Mouse (Mus musculus) embryonic facial prominence, embryonic 15.5 days (tissue): ENCODE data around the gene Proser3. TPM values are rescaled to one million over a fixed set of nuclear protein-coding genes. Genes with fewer than 3 reads are reported as not detected.

ENCODE experiments used
- ATAC-seq: fragments of 200-750 bp; cut with Nextera tagmentation; 2 replicates; pipeline ENCODE4 v1.8.0; 2017; ENCODE audit warnings: low read depth, moderate TSS enrichment; ENCODE audit not compliant: insufficient number of reproducible peaks, low FRiP score, low TSS enrichment
- H3K27ac ChIP-seq: fragments of 300-500 bp; sonication (generic); replicated peaks from 2 replicates; pipeline ENCODE4 v1.5.1; 2015; ENCODE audit warnings: mild to moderate bottlenecking, inconsistent platforms
- H3K27me3 ChIP-seq: fragments of 300-500 bp; sonication (generic); 2 replicates; pipeline ENCODE4 v1.6.1; 2015; ENCODE audit warnings: inconsistent platforms
- H3K36me3 ChIP-seq: fragments of 300-500 bp; sonication (generic); 2 replicates; pipeline ENCODE4 v1.6.1; 2015; ENCODE audit warnings: mild to moderate bottlenecking, inconsistent platforms
- H3K4me1 ChIP-seq: fragments of 300-500 bp; sonication (generic); 2 replicates; pipeline ENCODE4 v1.6.1; 2015; ENCODE audit warnings: inconsistent platforms
- H3K4me2 ChIP-seq: fragments of 300-500 bp; sonication (generic); replicated peaks from 2 replicates; pipeline ENCODE4 v1.6.1; 2015; ENCODE audit warnings: mild to moderate bottlenecking, inconsistent platforms
- H3K4me3 ChIP-seq: fragments of 300-500 bp; sonication (generic); replicated peaks from 2 replicates; pipeline ENCODE4 v1.5.1; 2015; ENCODE audit warnings: mild to moderate bottlenecking, inconsistent platforms
- H3K9ac ChIP-seq: fragments of 300-500 bp; sonication (generic); 2 replicates; pipeline ENCODE4 v1.6.1; 2015; ENCODE audit warnings: inconsistent platforms
- H3K9me3 ChIP-seq: fragments of 300-500 bp; sonication (generic); replicated peaks from 2 replicates; pipeline ENCODE4 v1.6.1; 2016; ENCODE audit warnings: inconsistent platforms
- WGBS: fragments of 180-500 bp; shearing (Covaris S2); methylation state at CpG from one replicate; pipeline ENCODE4 v1.1.7; 2015; 5-methylcytosine and 5-hydroxymethylcytosine counted together
- polyA plus RNA-seq: library from polyadenylated mRNA; unstranded; fragments of >200 nt; fragmentation: Nextera tagmentation; extraction: Ambion mirVana; gene quantifications from 2 replicates; pipeline ENCODE4 v1.2.1, GENCODE M21; 2015

Gene Proser3
- 11.6 and 17.6 TPM in 2 replicates for polyA plus RNA-seq

GRCm38 (mm10) chr7:30552102-30553020, at the start of gene Proser3, which contains the start of gene Hspb6:
TSS of gene Proser3 (minus strand) at chr7:30552299.
TSS of gene Hspb6 (plus strand) at chr7:30552178.
- Histone ChIP-seq H3K9ac (peak within 1 kb of the TSS; percentile 63), H3K4me1 (peaks cover 17% of the 10 kb centered on the region), H3K4me3 (peak within 1 kb of the TSS; percentile 81), H3K4me2 (peak within 1 kb of the TSS; percentile 96), H3K27me3 (no peaks in the 10 kb centered on the region), H3K9me3 (no peaks in the 10 kb centered on the region), H3K27ac (peak within 1 kb of the TSS; percentile 100), H3K36me3 (peaks cover 38% of the 10 kb centered on the region)
- WGBS, result under 1% methylated on average over 44 of the region's 44 CpGs
- peak; percentile 95 for ATAC-seq

- ATAC-seq, result no peak
- peaks cover 3% of the 10 kb centered on the region; the same call in 1 of the 2 replicates for H3K4me1 ChIP-seq
- WGBS, result 63% methylated on average over 7 of the region's 7 CpGs
- H3K9me3 ChIP-seq, result no peaks in the 10 kb centered on the region
- H3K4me2 ChIP-seq, result no peak overlapping the region
- H3K27ac ChIP-seq, result peak overlapping the region; percentile 24; the same call in 1 of the 2 replicates
- no peak overlapping the region for H3K9ac ChIP-seq
- H3K4me3 ChIP-seq, result no peak overlapping the region
- H3K27me3 ChIP-seq, result no peaks in the 10 kb centered on the region
- H3K36me3 ChIP-seq, result no peaks in the 10 kb centered on the region
Observed at GRCm38 (mm10) chr7:30600651-30601050, 48.6 kb upstream of the Proser3 start.

- peak overlapping the region; percentile 55 for H3K27ac ChIP-seq
- H3K9me3 ChIP-seq, result no peaks in the 10 kb centered on the region
- H3K27me3 ChIP-seq, result no peaks in the 10 kb centered on the region
- H3K36me3 ChIP-seq, result no peaks in the 10 kb centered on the region
- H3K4me1 ChIP-seq, result peaks cover 3% of the 10 kb centered on the region; the same call in 1 of the 2 replicates
- 1% methylated on average over 16 of the region's 16 CpGs for WGBS
- no peak overlapping the region for H3K9ac ChIP-seq
- peak; percentile 85 for ATAC-seq
- 0 out of 2 replicates have a peak overlapping the region, but pooled peaks have one; percentile 6 for H3K4me2 ChIP-seq
- H3K4me3 ChIP-seq, result no peak overlapping the region
Observed at GRCm38 (mm10) chr7:30599933-30600353, 47.8 kb upstream of the Proser3 start.

GRCm38 (mm10) chr7:30598786-30599185, 46.7 kb upstream of the Proser3 start, which contains the start of gene Zbtb32:
TSS of gene Zbtb32 (minus strand) at chr7:30598909.
- peak within 1 kb of the TSS; percentile 55 for H3K27ac ChIP-seq
- no peak within 1 kb of the TSS for H3K9ac ChIP-seq
- no peak within 1 kb of the TSS for H3K4me2 ChIP-seq
- H3K4me1 ChIP-seq, result peaks cover 3% of the 10 kb centered on the region; the same call in 1 of the 2 replicates
- H3K9me3 ChIP-seq, result no peaks in the 10 kb centered on the region
- ATAC-seq, result no peak
- no peaks in the 10 kb centered on the region for H3K27me3 ChIP-seq
- WGBS, result 90% methylated on average over 12 of the region's 12 CpGs
- no peaks in the 10 kb centered on the region for H3K36me3 ChIP-seq
- no peak within 1 kb of the TSS for H3K4me3 ChIP-seq

GRCm38 (mm10) chr7:30596811-30597210, 44.7 kb upstream of the Proser3 start:
- WGBS, result 54% methylated on average over 5 of the region's 5 CpGs
- ATAC-seq, result no peak
- Histone ChIP-seq H3K4me3 (no peak overlapping the region), H3K36me3 (no peaks in the 10 kb centered on the region), H3K27me3 (no peaks in the 10 kb centered on the region), H3K9ac (no peak overlapping the region), H3K4me2 (no peak overlapping the region), H3K9me3 (no peaks in the 10 kb centered on the region), H3K4me1 (peaks cover 3% of the 10 kb centered on the region; the same call in 1 of the 2 replicates), H3K27ac (no peak overlapping the region)

GRCm38 (mm10) chr7:30596093-30596492, 44.0 kb upstream of the Proser3 start:
- Histone ChIP-seq H3K4me3 (no peak overlapping the region), H3K9ac (no peak overlapping the region), H3K4me1 (peaks cover 3% of the 10 kb centered on the region; the same call in 1 of the 2 replicates), H3K36me3 (no peaks in the 10 kb centered on the region), H3K4me2 (no peak overlapping the region), H3K9me3 (no peaks in the 10 kb centered on the region), H3K27me3 (no peaks in the 10 kb centered on the region), H3K27ac (no peak overlapping the region)
- no peak for ATAC-seq
- WGBS, result 71% methylated on average over 5 of the region's 5 CpGs

GRCm38 (mm10) chr7:30594510-30595024, 42.5 kb upstream of the Proser3 start:
- Histone ChIP-seq H3K9ac (no peak overlapping the region), H3K36me3 (no peaks in the 10 kb centered on the region), H3K9me3 (no peaks in the 10 kb centered on the region), H3K4me2 (no peak overlapping the region), H3K27me3 (no peaks in the 10 kb centered on the region), H3K4me3 (no peak overlapping the region), H3K27ac (no peak overlapping the region), H3K4me1 (peaks cover 9% of the 10 kb centered on the region)
- no peak for ATAC-seq
- WGBS, result 65% methylated on average over 4 of the region's 4 CpGs

GRCm38 (mm10) chr7:30593579-30594509, 41.7 kb upstream of the Proser3 start:
- Histone ChIP-seq H3K9ac (no peak overlapping the region), H3K36me3 (no peaks in the 10 kb centered on the region), H3K27ac (no peak overlapping the region), H3K9me3 (no peaks in the 10 kb centered on the region), H3K4me2 (no peak overlapping the region), H3K4me1 (peaks cover 9% of the 10 kb centered on the region), H3K27me3 (no peaks in the 10 kb centered on the region), H3K4me3 (no peak overlapping the region)
- no peak for ATAC-seq
- WGBS, result 70% methylated on average over 10 of the region's 10 CpGs

GRCm38 (mm10) chr7:30592772-30593423, 40.8 kb upstream of the Proser3 start:
- Histone ChIP-seq H3K4me2 (no peak overlapping the region), H3K27ac (no peak overlapping the region), H3K9me3 (no peaks in the 10 kb centered on the region), H3K36me3 (no peaks in the 10 kb centered on the region), H3K4me1 (peaks cover 9% of the 10 kb centered on the region), H3K27me3 (no peaks in the 10 kb centered on the region), H3K4me3 (no peak overlapping the region), H3K9ac (no peak overlapping the region)
- WGBS, result 48% methylated on average over 5 of the region's 5 CpGs
- ATAC-seq, result no peak

- WGBS, result 51% methylated on average over 4 of the region's 4 CpGs
- Histone ChIP-seq H3K4me1 (peaks cover 22% of the 10 kb centered on the region), H3K9me3 (no peaks in the 10 kb centered on the region), H3K36me3 (peaks cover 4% of the 10 kb centered on the region), H3K27ac (no peak overlapping the region), H3K9ac (no peak overlapping the region), H3K4me3 (no peak overlapping the region), H3K4me2 (no peak overlapping the region), H3K27me3 (no peaks in the 10 kb centered on the region)
- ATAC-seq, result no peak
Observed at GRCm38 (mm10) chr7:30591605-30591951, 39.5 kb upstream of the Proser3 start.
